Mouse (Mus musculus) midbrain, embryonic 11.5 days (tissue): ENCODE measurements at regions not wholly inside any gene's neighbourhood (a gene's known extent, or its start where the extent isn't known, plus 50 kb on each side); places are given as distances from the start of the nearest gene placed in this dataset.

Experiments used
- ATAC-seq: fragments of 200-750 bp; cut with Nextera tagmentation; 2 replicates; pipeline ENCODE4 v1.8.0; 2017; ENCODE audit warnings: moderate TSS enrichment, moderate library complexity; ENCODE audit not compliant: low FRiP score
- DNase-seq: peaks from one replicate; pipeline ENCODE4 v3.0.0; 2015; ENCODE audit warnings: low spot score; ENCODE audit errors: missing footprints
- H3K27ac ChIP-seq: fragments of 300-500 bp; sonication (generic); 2 replicates; pipeline ENCODE4 v1.5.1; 2014; ENCODE audit warnings: low read depth, low read length
- H3K27me3 ChIP-seq: fragments of 300-500 bp; sonication (generic); 2 replicates; pipeline ENCODE4 v1.6.1; 2014; ENCODE audit warnings: mild to moderate bottlenecking, low read length, moderate library complexity, mixed read lengths; ENCODE audit not compliant: control insufficient read depth, insufficient read depth
- H3K36me3 ChIP-seq: fragments of 300-500 bp; sonication (generic); 2 replicates; pipeline ENCODE4 v1.6.1; 2014; ENCODE audit warnings: mild to moderate bottlenecking, low read length, moderate library complexity, mixed read lengths; ENCODE audit not compliant: control insufficient read depth, insufficient read depth
- H3K4me1 ChIP-seq: fragments of 300-500 bp; sonication (generic); 2 replicates; pipeline ENCODE4 v1.6.1; 2014; ENCODE audit warnings: low read length; ENCODE audit not compliant: control insufficient read depth, insufficient read depth
- H3K4me2 ChIP-seq: fragments of 300-500 bp; sonication (generic); 2 replicates; pipeline ENCODE4 v1.6.1; 2014; ENCODE audit warnings: mild to moderate bottlenecking, moderate library complexity
- H3K4me3 ChIP-seq: fragments of 300-500 bp; sonication (generic); 2 replicates; pipeline ENCODE4 v1.5.1; 2014; ENCODE audit warnings: low read depth, low read length
- H3K9ac ChIP-seq: fragments of 300-500 bp; sonication (generic); 2 replicates; pipeline ENCODE4 v1.6.1; 2014; ENCODE audit warnings: low read length
- H3K9me3 ChIP-seq: fragments of 300-500 bp; sonication (generic); 2 replicates; pipeline ENCODE4 v1.6.1; 2016; ENCODE audit warnings: low read length; ENCODE audit not compliant: control insufficient read depth
- WGBS: fragments of 180-500 bp; shearing (Covaris S2); extraction: QIAGEN DNeasy Blood & Tissue Kit; methylation state at CpG from one replicate; pipeline ENCODE4 v1.1.7; 2014; 5-methylcytosine and 5-hydroxymethylcytosine counted together

- Histone ChIP-seq H3K4me2 (no peak overlapping the region), H3K4me1 (no peaks in the 10 kb centered on the region), H3K9me3 (no peaks in the 10 kb centered on the region), H3K27ac (no peak overlapping the region), H3K36me3 (no peaks in the 10 kb centered on the region), H3K27me3 (no peaks in the 10 kb centered on the region), H3K9ac (no peak overlapping the region), H3K4me3 (no peak overlapping the region)
- no peak for DNase-seq
- WGBS = 91% methylated on average over 1 of the region's 1 CpGs
- peak; percentile 54; the same call in 1 of the 2 replicates for ATAC-seq
These were observed 754.3 kb upstream of the Arrdc3 start for GRCm38 (mm10) chr13:80128911-80129310.
